Mouse (Mus musculus) megakaryocyte, embryonic 14.5 days (primary cell): ENCODE measurements around the gene Cenpk. TPM values are rescaled to one million over a fixed set of nuclear protein-coding genes. Genes with fewer than 3 reads are reported as not detected.
A peak's percentile ranks its signal among the peaks of the same experiment; 100 is the strongest.
"Not testable (repeated sequence)": the region's sequence is repeated elsewhere in the genome, so short reads cannot be mapped to it uniquely, and the experiment has no call there.

Experiments
- H3K27me3 ChIP-seq: replicated peaks from 2 replicates; pipeline ENCODE3; 2012; ENCODE audit warnings: inconsistent platforms
- H3K36me3 ChIP-seq: replicated peaks from 2 replicates; pipeline ENCODE3; 2012; ENCODE audit warnings: low read length, inconsistent platforms, mixed read lengths
- H3K4me1 ChIP-seq: 2 replicates; pipeline ENCODE4 v1.6.1; 2012; ENCODE audit warnings: inconsistent platforms
- H3K4me3 ChIP-seq: replicated peaks from 2 replicates; pipeline ENCODE3; 2012; ENCODE audit warnings: moderate library complexity, mild to moderate bottlenecking, inconsistent platforms
- H3K9me3 ChIP-seq: 2 replicates; pipeline ENCODE4 v1.6.1; 2012; ENCODE audit warnings: inconsistent platforms
- FLI1 ChIP-seq: IDR thresholded peaks from 2 replicates; pipeline ENCODE4 v1.6.1; 2012; ENCODE audit warnings: low read length, inconsistent platforms, mixed read lengths
- GATA1 ChIP-seq: IDR thresholded peaks from 3 replicates; pipeline ENCODE4 v1.6.1; 2012; ENCODE audit warnings: mixed read lengths, low read length, inconsistent platforms, borderline replicate concordance
- polyA plus RNA-seq: library from polyadenylated mRNA; stranded (reverse); fragments of >175 nt; gene quantifications from 2 replicates; pipeline ENCODE4 v1.2.3, GENCODE M21; 2012; ENCODE audit warnings: low replicate concordance; ENCODE audit not compliant: insufficient read depth

The Cenpk gene
- not detected in 2 replicates for polyA plus RNA-seq

- peak within 1 kb of the TSS; percentile 93 for H3K4me3 ChIP-seq
- H3K36me3 ChIP-seq: peaks cover 18% of the 10 kb centered on the region
- no peaks in the 10 kb centered on the region for H3K27me3 ChIP-seq
- H3K4me1 ChIP-seq: peaks cover 21% of the 10 kb centered on the region
- H3K9me3 ChIP-seq: no peaks in the 10 kb centered on the region
- no peak for TF ChIP-seq GATA1
- peak; percentile 67; the same call in 1 of the 2 replicates for TF ChIP-seq FLI1
Measured at GRCm38 (mm10) chr13:104228384-104229066, at the start of gene Cenpk, which contains the start of gene Ppwd1. Cenpk (plus strand) TSS chr13:104228611. Ppwd1 (minus strand) TSS chr13:104228843.

- no peaks in the 10 kb centered on the region for H3K27me3 ChIP-seq
- no peaks in the 10 kb centered on the region for H3K9me3 ChIP-seq
- TF ChIP-seq GATA1 (no peak), FLI1 (no peak)
Measured at GRCm38 (mm10) chr13:104178650-104179121, 49.7 kb upstream of the Cenpk start, which contains the start of gene Trim23. Trim23 (plus strand) TSS chr13:104178797.

GRCm38 (mm10) chr13:104179176-104179888, 49.1 kb upstream of the Cenpk start:
- TF ChIP-seq FLI1: no peak
- TF ChIP-seq GATA1: no peak
- Histone ChIP-seq H3K36me3 (peaks cover 40% of the 10 kb centered on the region), H3K4me1 (peaks cover 22% of the 10 kb centered on the region), H3K27me3 (no peaks in the 10 kb centered on the region), H3K4me3 (peak overlapping the region; percentile 99), H3K9me3 (no peaks in the 10 kb centered on the region)

More at GRCm38 (mm10) chr13:104178650-104179121, 49.7 kb upstream of the Cenpk start, which contains the start of gene Trim23:
- Histone ChIP-seq H3K36me3 (peaks cover 37% of the 10 kb centered on the region), H3K4me1 (peaks cover 25% of the 10 kb centered on the region), H3K4me3 (peak within 1 kb of the TSS; percentile 99)

GRCm38 (mm10) chr13:104187357-104187756, 41.1 kb upstream of the Cenpk start:
- H3K4me3 ChIP-seq: no peak overlapping the region
- no peaks in the 10 kb centered on the region for H3K27me3 ChIP-seq
- no peaks in the 10 kb centered on the region for H3K9me3 ChIP-seq
- TF ChIP-seq FLI1 (no peak), GATA1 (no peak)
- peaks cover 85% of the 10 kb centered on the region for H3K36me3 ChIP-seq
- no peaks in the 10 kb centered on the region for H3K4me1 ChIP-seq

GRCm38 (mm10) chr13:104195891-104196290, 32.5 kb upstream of the Cenpk start:
- H3K9me3 ChIP-seq, H3K27me3 ChIP-seq, H3K4me3 ChIP-seq, H3K4me1 ChIP-seq: not testable (repeated sequence)
- peaks cover 63% of the 10 kb centered on the region for H3K36me3 ChIP-seq

- Histone ChIP-seq H3K36me3 (peaks cover 85% of the 10 kb centered on the region), H3K4me3 (no peak overlapping the region), H3K9me3 (no peaks in the 10 kb centered on the region), H3K27me3 (no peaks in the 10 kb centered on the region), H3K4me1 (no peaks in the 10 kb centered on the region)
- no peak for TF ChIP-seq FLI1
- TF ChIP-seq GATA1: no peak
Measured at GRCm38 (mm10) chr13:104204313-104204712, 24.1 kb upstream of the Cenpk start.

- TF ChIP-seq FLI1 (no peak), GATA1 (no peak)
- peaks cover 21% of the 10 kb centered on the region for H3K4me1 ChIP-seq
- peak overlapping the region; percentile 93 for H3K4me3 ChIP-seq
- no peaks in the 10 kb centered on the region for H3K9me3 ChIP-seq
- no peaks in the 10 kb centered on the region for H3K27me3 ChIP-seq
- H3K36me3 ChIP-seq: peaks cover 21% of the 10 kb centered on the region
Measured at GRCm38 (mm10) chr13:104227478-104227877, 933 bp upstream of the Cenpk start.

- Histone ChIP-seq H3K4me1 (peaks cover 21% of the 10 kb centered on the region), H3K36me3 (peaks cover 17% of the 10 kb centered on the region), H3K9me3 (no peaks in the 10 kb centered on the region), H3K27me3 (no peaks in the 10 kb centered on the region), H3K4me3 (peak overlapping the region; percentile 93)
- TF ChIP-seq GATA1: no peak
- no peak for TF ChIP-seq FLI1
Measured at GRCm38 (mm10) chr13:104229181-104229580, 770 bp downstream of the Cenpk start.

GRCm38 (mm10) chr13:104258997-104259396, 30.6 kb downstream of the Cenpk start:
- no peaks in the 10 kb centered on the region for H3K4me1 ChIP-seq
- H3K9me3 ChIP-seq: 0 out of 2 replicates have a peak, but pooled peaks cover 5% of the 10 kb centered on the region
- no peak overlapping the region for H3K4me3 ChIP-seq
- H3K36me3 ChIP-seq: no peaks in the 10 kb centered on the region
- no peaks in the 10 kb centered on the region for H3K27me3 ChIP-seq
- no peak for TF ChIP-seq GATA1
- no peak for TF ChIP-seq FLI1

- peaks cover 12% of the 10 kb centered on the region; the same call in 1 of the 2 replicates for H3K4me1 ChIP-seq
- H3K36me3 ChIP-seq: no peaks in the 10 kb centered on the region
- H3K27me3 ChIP-seq: no peaks in the 10 kb centered on the region
- H3K9me3 ChIP-seq: no peaks in the 10 kb centered on the region
- H3K4me3 ChIP-seq: peak overlapping the region; percentile 91
- no peak for TF ChIP-seq GATA1
- TF ChIP-seq FLI1: no peak
Measured at GRCm38 (mm10) chr13:104285031-104285431, 56.6 kb downstream of the Cenpk start.
